ENCODE assay signal across 11 mouse cellular contexts in the genomic region with DNA sequence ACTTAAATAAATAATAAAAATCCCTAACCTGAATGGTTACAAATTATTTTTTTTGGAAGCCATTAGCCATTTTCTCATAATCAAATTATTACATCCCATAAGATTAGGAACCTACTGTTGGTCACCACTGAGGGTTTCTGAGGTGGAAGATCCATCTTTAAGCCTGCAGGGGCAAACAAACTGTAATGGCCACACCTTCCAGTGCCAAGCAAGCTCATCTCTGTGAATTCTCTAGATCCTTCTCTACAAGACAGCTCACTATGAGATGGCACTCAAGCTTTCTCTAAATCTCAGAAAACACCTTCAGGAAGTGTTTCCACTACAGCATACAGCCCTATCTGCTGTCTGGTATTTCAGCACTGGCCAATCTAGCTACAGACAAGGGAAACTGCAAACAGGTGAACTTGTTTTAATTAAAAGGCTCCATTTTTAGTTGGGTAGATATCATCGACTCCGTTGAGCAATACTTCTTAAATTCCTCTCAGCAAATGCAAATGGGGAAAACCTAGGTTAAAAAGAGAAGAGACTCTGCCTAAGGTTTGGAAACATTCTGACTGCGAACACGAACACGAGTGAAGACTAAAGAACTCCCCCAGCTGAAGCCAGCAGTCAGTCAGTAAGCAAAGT. TPM values are rescaled to one million over a fixed set of nuclear protein-coding genes. Genes with fewer than 3 reads are reported as not detected.
DNase-seq lines count a peak whose midpoint lies in the region; ATAC-seq lines count a peak whose summit lies in the region.
"Had no signal": no experiment of that assay in that cellular context is flagged by ENCODE, and none has a peak within 500 bp of the region (broad histone marks: within the 10 kb centered on the region; RNA-seq: fewer than 3 reads in every experiment).

No protein-coding gene starts in this region.

- no peak for ATAC-seq in hindbrain, embryonic 15.5 days (ENCODE audit: low FRiP score, low read depth)
- no peak for ATAC-seq in midbrain, embryonic 15.5 days (replicated peaks)
- no peak for ATAC-seq in frontal cortex, adult (ENCODE audit: low TSS enrichment)

- H3K36me3 ChIP-seq in hindbrain, embryonic 15.5 days = no peaks in the 10 kb centered on the region
- no peaks in the 10 kb centered on the region for H3K36me3 ChIP-seq in midbrain, embryonic 15.5 days (replicated peaks)
- H3K36me3 ChIP-seq: liver, embryonic 13.5 days had no signal

- H3K27me3 ChIP-seq in hindbrain, embryonic 15.5 days = peaks cover 2% of the 10 kb centered on the region; the same call in 1 of the 2 replicates
- H3K27me3 ChIP-seq in midbrain, embryonic 15.5 days (replicated peaks) = 0 out of 2 replicates have a peak, but pooled peaks cover 2% of the 10 kb centered on the region

- peak overlapping the region; percentile 65 for H3K4me2 ChIP-seq in hindbrain, embryonic 15.5 days
- peak overlapping the region; percentile 65 for H3K4me2 ChIP-seq in midbrain, embryonic 15.5 days

- H3K4me3 ChIP-seq in hindbrain, embryonic 15.5 days = peak overlapping the region; percentile 47
- H3K4me3 ChIP-seq in midbrain, embryonic 15.5 days = peak overlapping the region; percentile 56

- H3K9me3 ChIP-seq in hindbrain, embryonic 15.5 days = no peaks in the 10 kb centered on the region
- H3K9me3 ChIP-seq in midbrain, embryonic 15.5 days = no peaks in the 10 kb centered on the region
- H3K9me3 ChIP-seq: liver, embryonic 13.5 days had no signal

- H3K9ac ChIP-seq in hindbrain, embryonic 15.5 days = peak overlapping the region; percentile 80
- peak overlapping the region; percentile 76 for H3K9ac ChIP-seq in midbrain, embryonic 15.5 days
- H3K9ac ChIP-seq: liver, embryonic 13.5 days had no signal

- peak; percentile 36 for DNase-seq in embryo, embryonic 10.5 days (ENCODE audit: low spot score)
- DNase-seq in embryo, embryonic 9.5 days (ENCODE audit: extremely low spot score) = no peak
- peak; percentile 55 for DNase-seq in cerebellum, adult 9-11 months
- DNase-seq in adrenal gland, adult 2 months = no peak
- DNase-seq in right cerebral cortex, postnatal 36 days (ENCODE audit: low spot score in 2 of 2) = no peak
- DNase-seq: liver, embryonic 13.5 days had no signal

- H3K4me1 ChIP-seq in hindbrain, embryonic 15.5 days (replicated peaks) = peaks cover 36% of the 10 kb centered on the region
- peaks cover 27% of the 10 kb centered on the region for H3K4me1 ChIP-seq in midbrain, embryonic 15.5 days

- peak overlapping the region; percentile 95 for H3K27ac ChIP-seq in hindbrain, embryonic 15.5 days (replicated peaks)
- H3K27ac ChIP-seq in midbrain, embryonic 15.5 days = peak overlapping the region; percentile 93
- H3K27ac ChIP-seq: liver, embryonic 13.5 days had no signal

- 17% methylated on average over 5 of the region's 5 CpGs for whole genome bisulfite sequencing in hindbrain, embryonic 15.5 days
- WGBS in midbrain, embryonic 15.5 days = 36% methylated on average over 5 of the region's 5 CpGs

RNA-seq across cellular contexts. Expression of a gene that starts 0.8 kb away (rescaled TPM):
- 169 and 177 TPM in 2 replicates for polyA plus RNA-seq in hindbrain, embryonic 15.5 days (2015; fragmentation: Nextera tagmentation; extraction: Ambion mirVana)
- polyA plus RNA-seq in midbrain, embryonic 15.5 days (2015; fragmentation: Nextera tagmentation; extraction: Ambion mirVana) = 159 and 172 TPM in 2 replicates
- total RNA-seq in adrenal gland, adult 2 months (2021) = 1 to 10 TPM in 1 of 2 experiments, under 1 TPM in 1; 0.58 to 1.9 TPM
- polyA plus RNA-seq in adrenal gland, adult 2 months (2012; rRNA removed) = 0.22 and 0.73 TPM in 2 replicates
- total RNA-seq: heart, postnatal 14 days; MEL had no signal

Comparison
In these comparisons a context has a peak if more than half of its experiments do, and no peak if none do; other contexts are left out.
1. DNase-seq: peak in embryo, embryonic 10.5 days (single experiment) and cerebellum, adult 9-11 months (single experiment); none in embryo, embryonic 9.5 days (single experiment), adrenal gland, adult 2 months (single experiment) and right cerebral cortex, postnatal 36 days (0 of 2).
2. RNA of a gene that starts 0.8 kb away (polyA plus RNA-seq): 169 to 177 TPM in hindbrain, embryonic 15.5 days and 159 to 172 TPM in midbrain, embryonic 15.5 days; 0.22 to 0.73 TPM in adrenal gland, adult 2 months; every median in the first group is over 10 times any median in the second.